Mouse (Mus musculus) 3134 (cell line): ENCODE data around the gene Pip5k1a.

Source experiments
- DNase-seq: peaks from one replicate; pipeline ENCODE4 v3.0.0-alpha.2; 2011; ENCODE audit warnings: low spot score; ENCODE audit not compliant: insufficient read length; ENCODE audit errors: extremely low read depth

Pip5k1a gene

DNA sequence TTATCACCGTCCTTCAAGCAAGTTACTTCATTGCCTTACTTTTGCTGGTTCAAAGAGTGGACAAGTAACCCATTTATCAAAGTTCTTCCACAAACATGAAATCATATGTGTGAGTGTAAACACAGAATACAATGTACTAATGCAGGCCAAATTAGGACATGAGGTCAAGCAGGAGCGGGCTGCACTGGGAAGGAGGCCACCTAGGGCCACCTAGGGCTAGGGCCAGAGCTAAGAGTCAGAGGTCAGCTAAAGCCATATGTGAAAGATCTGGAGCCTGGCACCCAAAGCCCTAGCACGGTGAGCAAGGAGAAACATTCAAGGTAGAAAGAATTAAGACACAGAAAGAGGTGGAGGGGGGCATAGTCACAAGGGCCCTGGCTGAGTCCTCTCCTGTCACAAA, 93.7 kb downstream of the Pip5k1a start:
- no peak for DNase-seq

GRCm38 (mm10) chr3:95010396-95010795, 96.3 kb downstream of the Pip5k1a start:
- no peak for DNase-seq
